Mouse (Mus musculus) MEL (cell line): ENCODE measurements around the gene Nlrp6.

ENCODE experiments used
- CTCF ChIP-seq, 3 experiments: IDR thresholded peaks in 2 of 3; conservative IDR thresholded peaks in 1 of 3; 2 replicates each; pipeline ENCODE4 v1.5.1; 2011 to 2012; ENCODE audit warnings: low read length in 3 of 3, low read depth in 2 of 3, mild to moderate bottlenecking in 2 of 3, improper control_type of control experiment in 1 of 3, inconsistent platforms in 1 of 3, mixed read lengths in 1 of 3, moderate library complexity in 1 of 3; ENCODE audit not compliant: control insufficient read depth in 1 of 3, insufficient read depth in 1 of 3, poor library complexity in 1 of 3, severe bottlenecking in 1 of 3
- EP300 ChIP-seq, 2 experiments: IDR thresholded peaks; 2 replicates each; pipeline ENCODE4 v1.6.1; 2011; ENCODE audit warnings: improper control_type of control experiment in 2 of 2, low read length in 2 of 2, low read depth in 1 of 2, mild to moderate bottlenecking in 1 of 2
- ETS1 ChIP-seq: IDR thresholded peaks from 2 replicates; pipeline ENCODE4 v1.6.1; 2012; ENCODE audit warnings: low read depth, mild to moderate bottlenecking, inconsistent platforms, low read length, improper control_type of control experiment, moderate library complexity
- MAFK ChIP-seq: IDR thresholded peaks from 2 replicates; pipeline ENCODE4 v1.6.1; 2011; ENCODE audit warnings: low read depth, mild to moderate bottlenecking, low read length, improper control_type of control experiment, borderline replicate concordance
- MYB ChIP-seq: IDR thresholded peaks from 2 replicates; pipeline ENCODE4 v1.6.1; 2011; ENCODE audit warnings: mild to moderate bottlenecking, low read depth, low read length, improper control_type of control experiment
- NRF1 ChIP-seq: IDR thresholded peaks from 2 replicates; pipeline ENCODE4 v1.6.1; 2014; ENCODE audit warnings: low read depth, mild to moderate bottlenecking, inconsistent platforms, low read length, improper control_type of control experiment, moderate library complexity; ENCODE audit not compliant: poor library complexity, insufficient read depth, severe bottlenecking
- POLR2A ChIP-seq, 2 experiments: IDR thresholded peaks; 2 replicates each; pipeline ENCODE4 v1.6.1; 2011 to 2012; ENCODE audit warnings: low read length in 2 of 2, mild to moderate bottlenecking in 2 of 2, control low read depth in 1 of 2, improper control_type of control experiment in 1 of 2, low read depth in 1 of 2, moderate library complexity in 1 of 2; ENCODE audit not compliant: control insufficient read depth in 1 of 2, insufficient read depth in 1 of 2, poor library complexity in 1 of 2
- POLR2AphosphoS2 ChIP-seq: IDR thresholded peaks from 2 replicates; pipeline ENCODE4 v1.6.1; 2011; ENCODE audit warnings: low read length, improper control_type of control experiment
- USF1 ChIP-seq: IDR thresholded peaks from 2 replicates; pipeline ENCODE4 v1.6.1; 2014; ENCODE audit warnings: low read depth, mild to moderate bottlenecking, inconsistent platforms, low read length, improper control_type of control experiment, moderate library complexity
- USF2 ChIP-seq, 2 experiments: IDR thresholded peaks; 2 replicates each; pipeline ENCODE4 v1.6.1; 2011 to 2012; ENCODE audit warnings: improper control_type of control experiment in 2 of 2, low read length in 2 of 2, borderline replicate concordance in 1 of 2, inconsistent platforms in 1 of 2, low read depth in 1 of 2, mild to moderate bottlenecking in 1 of 2; ENCODE audit not compliant: insufficient read depth in 1 of 2
- ZC3H11A ChIP-seq: IDR thresholded peaks from 2 replicates; pipeline ENCODE4 v1.6.1; 2012; ENCODE audit warnings: low read depth, mild to moderate bottlenecking, inconsistent platforms, low read length, improper control_type of control experiment
- ZKSCAN1 ChIP-seq: IDR thresholded peaks from 2 replicates; pipeline ENCODE4 v1.6.1; 2012; ENCODE audit warnings: low read depth, mild to moderate bottlenecking, inconsistent platforms, low read length, improper control_type of control experiment, moderate library complexity
- ZNF384 ChIP-seq: IDR thresholded peaks from 2 replicates; pipeline ENCODE4 v1.6.1; 2012; ENCODE audit warnings: low read depth, mild to moderate bottlenecking, inconsistent platforms, low read length, improper control_type of control experiment

DNA sequence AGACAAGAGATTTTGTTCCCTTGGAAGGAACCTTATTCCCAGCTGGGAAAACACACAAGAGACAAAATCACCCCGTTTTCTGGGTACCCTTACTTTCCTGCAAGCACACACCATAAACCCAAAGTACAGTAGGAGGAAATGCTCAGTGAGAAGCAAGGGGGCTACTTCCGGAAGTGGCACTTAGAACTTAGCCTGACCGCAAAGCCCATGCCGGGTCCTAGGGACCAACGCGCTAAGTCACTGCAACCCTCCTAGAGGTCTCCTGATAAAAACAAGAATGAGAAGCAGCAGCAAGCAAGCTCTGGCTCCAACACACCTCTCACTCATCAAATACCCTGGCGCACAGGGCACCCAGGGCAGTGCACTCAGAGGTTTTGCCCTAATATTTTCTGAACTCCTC is 41.3 kb upstream of the Nlrp6 start:
- TF ChIP-seq EP300 (IDR thresholded peaks at IDR 0.05; ENCODE audit: low read depth in 1 of 2, low read length in 2 of 2), result no peak
- no peak for TF ChIP-seq USF2 (IDR thresholded peaks at IDR 0.05; ENCODE audit: borderline replicate concordance in 1 of 2, insufficient read depth in 1 of 2, low read depth in 1 of 2, low read length in 2 of 2)
- no peak for TF ChIP-seq CTCF (IDR thresholded peaks at IDR 0.05 in 2 of 3, conservative IDR thresholded peaks at IDR 0.05 in 1 of 3; ENCODE audit: control insufficient read depth in 1 of 3, insufficient read depth in 1 of 3, low read depth in 2 of 3, low read length in 3 of 3, poor library complexity in 1 of 3, severe bottlenecking in 1 of 3)
- no peak for TF ChIP-seq USF1
- TF ChIP-seq POLR2A (IDR thresholded peaks at IDR 0.05; ENCODE audit: control insufficient read depth in 1 of 2, insufficient read depth in 1 of 2, low read depth in 1 of 2, low read length in 2 of 2, poor library complexity in 1 of 2), result no peak
- TF ChIP-seq ZC3H11A, result no peak
- no peak for TF ChIP-seq MYB
- TF ChIP-seq MAFK, result no peak
- TF ChIP-seq ETS1, result no peak
- no peak for TF ChIP-seq POLR2AphosphoS2
- no peak for TF ChIP-seq NRF1
- no peak for TF ChIP-seq ZNF384
- TF ChIP-seq ZKSCAN1, result no peak
